Mouse (Mus musculus) forebrain, postnatal 0 days (tissue): ENCODE results near the gene Rnf220. TPM values are rescaled to one million over a fixed set of nuclear protein-coding genes. Genes with fewer than 3 reads are reported as not detected.
"Not testable (repeated sequence)": the region's sequence is repeated elsewhere in the genome, so short reads cannot be mapped to it uniquely, and the experiment has no call there.

ENCODE experiments used
- ATAC-seq: fragments of 200-750 bp; cut with Nextera tagmentation; 2 replicates; pipeline ENCODE4 v1.8.0; 2017; ENCODE audit warnings: mild to moderate bottlenecking, moderate library complexity
- DNase-seq: peaks from one replicate; pipeline ENCODE4 v3.0.0-alpha.2; 2015
- H3K27ac ChIP-seq: fragments of 300-500 bp; sonication (generic); 2 replicates; pipeline ENCODE4 v1.5.1; 2014; ENCODE audit warnings: low read depth, mild to moderate bottlenecking, antibody characterized with exemption, low read length, moderate library complexity, mixed read lengths
- H3K27me3 ChIP-seq: fragments of 300-500 bp; sonication (generic); 2 replicates; pipeline ENCODE4 v1.6.1; 2014; ENCODE audit warnings: mild to moderate bottlenecking, low read length, mixed read lengths; ENCODE audit not compliant: insufficient read depth
- H3K36me3 ChIP-seq: fragments of 300-500 bp; sonication (generic); 2 replicates; pipeline ENCODE4 v1.6.1; 2014; ENCODE audit warnings: mild to moderate bottlenecking, moderate library complexity; ENCODE audit not compliant: insufficient read depth
- H3K4me1 ChIP-seq: fragments of 300-500 bp; sonication (generic); 2 replicates; pipeline ENCODE4 v1.6.1; 2014; ENCODE audit warnings: antibody characterized with exemption; ENCODE audit not compliant: insufficient read depth
- H3K4me2 ChIP-seq: fragments of 300-500 bp; sonication (generic); 2 replicates; pipeline ENCODE4 v1.6.1; 2014; ENCODE audit warnings: low read depth, mild to moderate bottlenecking, moderate library complexity
- H3K4me3 ChIP-seq: fragments of 300-500 bp; sonication (generic); 2 replicates; pipeline ENCODE4 v1.5.1; 2014; ENCODE audit warnings: low read depth, low read length, mixed read lengths
- H3K9ac ChIP-seq: fragments of 300-500 bp; sonication (generic); 2 replicates; pipeline ENCODE4 v1.6.1; 2014; ENCODE audit warnings: mild to moderate bottlenecking
- H3K9me3 ChIP-seq: fragments of 300-500 bp; sonication (generic); 2 replicates; pipeline ENCODE4 v1.6.1; 2016; ENCODE audit warnings: low read length
- CTCF ChIP-seq: sonication (generic); IDR thresholded peaks from 2 replicates; pipeline ENCODE4 v1.5.1; 2016; ENCODE audit warnings: antibody characterized with exemption, control low read depth, low read depth
- WGBS: fragments of 180-500 bp; shearing (Covaris S2); extraction: QIAGEN DNeasy Blood & Tissue Kit; methylation state at CpG from one replicate; pipeline ENCODE4 v1.1.7; 2014; 5-methylcytosine and 5-hydroxymethylcytosine counted together
- polyA plus RNA-seq: library from polyadenylated mRNA; unstranded; fragments of >200 nt; fragmentation: Nextera tagmentation; extraction: Ambion mirVana; gene quantifications from 2 replicates; pipeline ENCODE4 v1.2.1, GENCODE M21; 2015
- total RNA-seq: library from RNA; depleted of rRNA; stranded (reverse); fragments of >200 nt; gene quantifications from 2 replicates; pipeline ENCODE4 v1.2.3, GENCODE M21; 2014

Rnf220 gene
- total and polyA plus RNA-seq, 2 experiments from 2014 or later: 140 to 185 TPM

DNA sequence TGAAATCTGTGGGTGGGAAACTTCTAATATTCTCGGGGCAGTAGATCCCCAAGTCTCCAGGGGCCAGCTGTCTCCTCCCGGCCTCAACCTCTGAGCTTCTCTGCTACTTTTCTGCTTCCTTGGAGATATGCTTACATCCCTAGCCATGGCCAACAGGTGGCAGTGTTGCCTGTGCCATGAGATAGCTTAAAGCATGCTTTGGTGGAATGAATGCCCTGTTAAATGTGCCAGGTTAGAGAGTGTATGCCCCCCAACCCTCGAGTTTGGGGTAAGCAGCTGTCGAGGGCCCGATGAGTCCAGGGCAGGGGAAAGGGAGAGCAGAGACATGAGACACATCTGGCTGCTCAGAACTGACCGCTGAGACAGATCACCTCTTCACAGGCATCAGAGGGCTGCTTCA is 226.6 kb downstream of the Rnf220 start:
- Histone ChIP-seq H3K4me3 (no peak overlapping the region), H3K36me3 (peaks cover 33% of the 10 kb centered on the region), H3K27me3 (no peaks in the 10 kb centered on the region), H3K4me2 (no peak overlapping the region), H3K9me3 (no peaks in the 10 kb centered on the region), H3K9ac (no peak overlapping the region), H3K4me1 (no peaks in the 10 kb centered on the region), H3K27ac (no peak overlapping the region)
- ATAC-seq: peak; percentile 82
- DNase-seq: peak; percentile 88
- 6% methylated on average over 6 of the region's 6 CpGs for WGBS
- peak; percentile 97 for TF ChIP-seq CTCF

DNA sequence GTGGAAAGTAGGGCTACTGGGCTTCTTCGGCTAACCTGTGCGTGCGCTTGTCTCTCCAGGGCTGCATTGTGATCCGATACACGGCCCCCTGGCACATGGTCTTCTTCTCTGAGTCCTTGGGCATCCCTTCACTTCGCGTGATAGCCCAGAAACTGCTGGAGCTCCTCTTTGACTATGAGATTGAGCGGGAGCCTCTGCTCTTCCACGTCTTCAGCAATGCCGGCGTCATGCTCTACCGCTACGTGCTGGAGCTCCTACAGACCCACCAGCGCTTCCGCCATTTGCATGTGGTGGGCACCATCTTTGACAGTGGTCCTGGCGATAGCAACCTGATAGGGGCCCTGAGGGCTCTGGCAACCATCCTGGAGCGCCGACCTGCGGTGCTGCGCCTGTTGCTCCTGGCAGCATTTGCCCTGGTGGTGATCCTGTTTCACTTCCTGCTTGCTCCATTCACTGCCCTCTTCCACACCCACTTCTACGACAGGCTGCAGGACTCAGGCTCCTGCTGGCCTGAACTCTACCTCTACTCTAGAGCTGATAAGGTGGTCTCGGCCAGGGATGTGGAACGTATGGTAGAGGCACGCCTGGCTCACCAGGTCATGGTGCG is 228.9 kb downstream of the Rnf220 start:
- no peak overlapping the region for H3K4me2 ChIP-seq
- WGBS: 91% methylated on average over 25 of the region's 25 CpGs
- DNase-seq (no peak), ATAC-seq (no peak)
- H3K4me1 ChIP-seq: no peaks in the 10 kb centered on the region
- H3K27ac ChIP-seq: no peak overlapping the region
- no peak overlapping the region for H3K4me3 ChIP-seq
- no peak for TF ChIP-seq CTCF
- peaks cover 18% of the 10 kb centered on the region for H3K36me3 ChIP-seq
- H3K27me3 ChIP-seq: no peaks in the 10 kb centered on the region
- H3K9ac ChIP-seq: no peak overlapping the region
- H3K9me3 ChIP-seq: no peaks in the 10 kb centered on the region

DNA sequence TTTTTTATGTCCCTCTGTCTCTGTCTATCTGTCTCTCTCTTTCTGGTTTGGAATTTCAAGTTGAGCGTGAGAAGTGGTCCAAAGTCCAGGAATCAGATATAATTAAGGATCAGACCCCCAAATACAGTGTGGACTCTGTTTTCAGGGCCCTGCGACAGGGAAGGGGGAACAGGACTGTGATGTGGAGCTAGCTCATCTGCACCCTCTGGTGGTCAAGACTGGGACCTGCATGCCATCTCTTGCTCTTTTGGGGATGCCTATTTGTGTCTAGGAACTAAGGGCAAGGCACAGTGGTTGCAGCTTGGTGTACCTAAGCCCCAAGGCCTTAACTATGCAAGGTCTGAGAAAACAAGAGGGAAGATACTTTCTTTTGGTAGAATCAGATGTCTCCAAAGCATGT is 229.6 kb downstream of the Rnf220 start:
- ATAC-seq: peak; percentile 59
- WGBS: 6% methylated on average over 2 of the region's 2 CpGs
- H3K4me2 ChIP-seq: no peak overlapping the region
- no peak overlapping the region for H3K27ac ChIP-seq
- TF ChIP-seq CTCF: peak; percentile 97
- no peak overlapping the region for H3K9ac ChIP-seq
- H3K36me3 ChIP-seq: peaks cover 12% of the 10 kb centered on the region
- no peaks in the 10 kb centered on the region for H3K27me3 ChIP-seq
- peak; percentile 87 for DNase-seq
- H3K9me3 ChIP-seq: no peaks in the 10 kb centered on the region
- H3K4me3 ChIP-seq: no peak overlapping the region
- H3K4me1 ChIP-seq: no peaks in the 10 kb centered on the region

DNA sequence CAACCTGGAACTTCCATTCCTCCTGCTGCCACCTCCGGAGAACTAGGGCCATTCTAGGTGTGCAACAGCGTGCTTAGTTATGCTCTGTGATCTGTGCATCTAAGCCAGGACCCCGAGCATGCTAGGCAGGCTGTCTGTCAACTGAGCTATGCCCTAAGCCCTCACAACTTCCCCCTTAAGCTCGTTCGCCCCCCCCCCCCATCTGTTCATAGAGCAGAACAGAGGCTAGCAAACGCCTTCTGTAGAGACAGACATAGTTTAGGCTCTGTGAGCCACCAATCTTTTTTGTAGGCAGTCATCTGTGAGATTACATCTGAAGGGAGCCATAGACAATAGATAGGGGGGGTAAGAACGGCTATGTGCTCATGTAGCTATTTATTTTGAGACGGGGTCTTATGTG is 233.9 kb downstream of the Rnf220 start:
- DNase-seq (no peak), ATAC-seq (peak; percentile 54)
- Histone ChIP-seq H3K27ac (no peak overlapping the region), H3K4me3 (no peak overlapping the region), H3K9ac (no peak overlapping the region), H3K4me2 (no peak overlapping the region), H3K4me1 (no peaks in the 10 kb centered on the region), H3K27me3 (no peaks in the 10 kb centered on the region), H3K9me3 (no peaks in the 10 kb centered on the region), H3K36me3 (no peaks in the 10 kb centered on the region)
- TF ChIP-seq CTCF: no peak
- 47% methylated on average over 8 of the region's 8 CpGs for WGBS

DNA sequence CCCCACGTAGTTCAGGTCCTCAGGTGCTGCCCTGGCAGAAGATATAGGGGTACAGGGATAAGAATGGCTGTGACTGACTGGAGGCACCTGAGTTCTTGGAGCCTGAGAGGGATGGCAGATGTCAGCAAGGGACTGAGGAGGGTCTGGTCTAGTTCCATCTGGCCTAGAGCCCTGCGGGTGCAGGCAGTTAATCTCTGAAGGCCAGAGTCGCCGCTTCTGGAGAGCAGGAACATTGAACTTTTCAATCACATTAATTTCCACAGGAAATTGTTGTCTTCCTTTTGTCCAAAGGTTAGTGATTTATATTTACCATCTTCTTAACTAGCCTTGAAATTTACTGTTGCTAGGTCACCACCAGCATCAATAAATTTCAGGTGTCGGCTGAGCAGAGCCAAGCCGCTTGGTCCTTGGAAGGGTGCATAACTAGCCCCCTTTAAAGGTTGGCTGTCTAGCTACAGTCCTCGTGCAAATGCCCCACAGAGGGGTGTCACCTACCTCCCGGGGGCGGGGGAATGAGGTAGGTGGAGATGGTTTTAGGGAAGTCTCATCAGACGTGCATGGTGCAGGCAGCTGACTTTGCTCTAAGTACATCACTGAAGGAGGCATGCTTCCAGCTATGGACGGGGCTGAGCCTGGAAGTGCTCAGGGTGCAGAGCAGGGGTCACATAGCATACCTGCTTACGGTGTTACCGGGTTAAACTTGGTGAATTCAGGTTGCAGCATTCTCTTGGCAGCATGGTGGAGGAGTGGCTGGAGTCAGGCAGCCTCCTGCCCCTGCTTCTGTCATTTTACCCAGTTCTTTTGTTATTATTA is 234.5 kb downstream of the Rnf220 start:
- H3K4me3 ChIP-seq: no peak overlapping the region
- no peak for TF ChIP-seq CTCF
- 73% methylated on average over 13 of the region's 13 CpGs for WGBS
- ATAC-seq: no peak
- H3K36me3 ChIP-seq: no peaks in the 10 kb centered on the region
- no peaks in the 10 kb centered on the region for H3K27me3 ChIP-seq
- H3K4me1 ChIP-seq: no peaks in the 10 kb centered on the region
- H3K4me2 ChIP-seq: no peak overlapping the region
- H3K9me3 ChIP-seq: no peaks in the 10 kb centered on the region
- H3K27ac ChIP-seq: no peak overlapping the region
- no peak for DNase-seq
- H3K9ac ChIP-seq: no peak overlapping the region

DNA sequence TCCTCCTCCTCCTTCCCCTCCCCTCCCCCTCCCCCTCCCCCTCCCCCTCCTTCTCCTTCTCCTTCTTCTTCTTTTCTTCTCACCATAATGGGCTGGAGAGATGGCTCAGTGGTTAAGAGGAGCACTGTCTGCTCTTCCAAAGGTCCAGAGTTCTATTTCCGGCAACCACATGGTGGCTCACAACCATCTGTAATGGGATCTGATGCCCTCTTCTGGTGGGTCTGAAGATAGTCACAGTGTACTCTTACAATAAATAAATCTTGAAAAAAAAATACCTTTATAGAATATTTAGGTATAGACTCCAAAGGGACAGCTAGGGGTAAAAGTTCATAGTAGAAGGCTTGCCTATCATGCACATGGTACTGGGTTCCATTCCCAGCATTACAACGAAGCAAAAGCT is 235.6 kb downstream of the Rnf220 start:
- Histone ChIP-seq H3K36me3 (no peaks in the 10 kb centered on the region), H3K9me3 (no peaks in the 10 kb centered on the region), H3K27me3 (no peaks in the 10 kb centered on the region), H3K4me3 (no peak overlapping the region), H3K27ac (no peak overlapping the region), H3K9ac (no peak overlapping the region), H3K4me1 (no peaks in the 10 kb centered on the region), H3K4me2 (no peak overlapping the region)
- ATAC-seq (no peak), DNase-seq (no peak)
- TF ChIP-seq CTCF: no peak
- 78% methylated on average over 2 of the region's 2 CpGs for WGBS

DNA sequence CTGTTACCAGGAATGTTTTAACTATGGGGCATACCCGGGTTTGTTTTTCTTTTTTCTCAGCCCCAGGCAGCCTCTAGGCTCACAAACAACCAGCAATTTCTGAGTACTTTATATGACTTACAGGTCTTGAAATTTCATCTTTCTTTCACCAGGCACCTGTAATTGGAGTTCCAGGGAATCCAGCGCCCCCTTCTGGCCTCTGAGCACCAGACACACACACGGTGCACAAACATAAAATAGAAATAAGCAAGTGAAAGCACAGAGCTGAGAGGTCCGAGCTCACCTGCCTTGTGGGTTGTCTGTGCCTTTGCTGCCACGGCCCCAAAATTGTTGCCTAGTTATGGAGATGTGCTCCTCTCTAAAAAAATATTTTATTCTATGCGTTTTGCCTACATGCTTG is 236.9 kb downstream of the Rnf220 start:
- not testable (repeated sequence) for H3K27ac ChIP-seq, H3K4me1 ChIP-seq, H3K4me2 ChIP-seq, H3K27me3 ChIP-seq, H3K36me3 ChIP-seq, ATAC-seq, H3K9me3 ChIP-seq, H3K9ac ChIP-seq, H3K4me3 ChIP-seq, DNase-seq
- WGBS: 77% methylated on average over 6 of the region's 6 CpGs
- TF ChIP-seq CTCF: peak; percentile 24; the same call in 1 of the 2 replicates
